Mouse (Mus musculus): ENCODE results near the gene Gm49380.

DNA sequence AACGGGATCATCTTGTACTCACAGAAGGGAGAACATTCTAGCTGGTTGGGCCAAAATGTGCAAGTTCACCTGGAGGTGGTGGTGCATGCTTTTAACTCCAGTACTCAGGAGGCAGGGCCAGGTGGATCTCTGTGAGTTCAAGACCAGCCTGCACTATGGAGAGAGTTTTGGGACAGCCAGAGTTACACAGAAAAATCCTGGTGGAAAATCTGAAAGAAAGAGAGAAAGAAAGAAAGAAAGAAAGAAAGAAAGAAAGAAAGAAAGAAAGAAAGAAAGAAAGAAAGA, 71.0 kb downstream of the Gm49380 start:
- no peak for TF ChIP-seq CTCF (IDR thresholded peaks at IDR 0.05)
- TF ChIP-seq EP300 (IDR thresholded peaks at IDR 0.05), result no peak

All from lung, postnatal 0 days (tissue).